Mouse (Mus musculus): ENCODE data around the gene Tmem266. TPM values are rescaled to one million over a fixed set of nuclear protein-coding genes. Genes with fewer than 3 reads are reported as not detected.

Gene Tmem266
- polyA plus RNA-seq, 1 experiment from 2014 or later, result 0.51 TPM

DNA sequence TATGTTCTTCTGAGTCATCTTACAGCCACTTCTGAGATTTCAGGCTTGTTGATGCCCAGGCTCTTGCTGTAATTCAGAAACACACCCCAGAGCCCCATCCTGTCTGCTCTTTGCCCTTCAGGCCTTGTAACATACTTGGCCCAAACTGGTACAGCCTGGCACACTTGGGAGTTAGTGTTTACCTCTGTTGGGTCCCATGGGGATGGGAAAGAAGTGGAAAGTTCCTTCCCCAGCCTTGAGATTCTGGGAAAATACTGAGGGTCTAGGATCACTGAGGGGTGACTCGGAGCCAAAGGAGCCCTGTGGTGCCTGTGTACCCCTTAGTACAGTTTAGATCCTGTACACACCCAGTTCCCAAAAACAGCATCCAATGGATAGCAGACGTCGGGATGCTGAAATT, 95.1 kb downstream of the Tmem266 start:
- no peaks in the 10 kb centered on the region for H3K9me3 ChIP-seq (ENCODE audit: control insufficient read depth, low read length)
- no peak for ATAC-seq (ENCODE audit: low FRiP score, low TSS enrichment)

DNA sequence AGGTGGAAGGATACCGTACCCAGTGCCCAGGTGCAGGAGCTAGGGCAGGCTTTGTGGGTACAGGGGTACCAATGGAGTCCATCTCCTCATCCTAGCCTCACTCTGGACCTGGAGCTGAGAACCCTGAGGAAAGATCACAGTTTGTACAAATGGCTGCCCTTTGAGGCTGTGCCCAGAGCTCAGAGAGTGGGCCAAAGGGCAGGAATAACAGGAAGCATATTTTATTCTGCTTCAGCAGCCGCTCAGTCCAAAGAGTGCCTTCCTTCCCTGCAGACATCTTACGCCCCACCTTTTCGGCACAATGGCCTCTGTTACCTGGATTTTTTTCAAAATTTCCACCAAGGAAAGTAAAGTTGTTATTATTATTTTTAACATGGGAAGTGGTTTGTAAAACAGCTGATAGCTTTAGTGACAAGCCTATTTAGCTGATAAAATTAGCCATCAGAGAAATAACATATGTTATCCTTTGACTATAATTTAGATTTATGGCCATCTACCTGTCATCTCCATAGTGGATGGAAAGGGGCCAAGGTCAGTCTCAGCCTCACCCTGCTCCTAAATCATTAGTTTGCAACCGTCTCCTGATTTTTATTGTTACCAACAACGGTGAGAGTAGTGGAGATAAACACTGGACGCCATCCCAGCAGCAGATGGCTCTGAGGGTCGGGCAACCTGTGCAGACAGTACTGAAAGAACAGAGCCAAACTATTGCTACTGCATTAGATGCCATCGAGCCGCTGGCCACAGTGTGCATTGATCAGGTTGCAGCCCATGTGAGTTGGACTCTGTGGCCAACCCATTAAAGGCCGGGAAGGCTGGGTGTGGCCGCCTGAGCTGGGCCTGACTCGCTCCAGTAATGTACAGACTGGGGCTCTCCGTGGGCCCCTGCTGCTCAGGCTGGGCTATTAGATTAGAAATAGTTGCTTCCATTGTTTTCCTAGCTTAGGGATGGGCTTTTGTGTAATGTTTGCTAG, 97.0 kb downstream of the Tmem266 start:
- no peaks in the 10 kb centered on the region for H3K27me3 ChIP-seq (ENCODE audit: control insufficient read depth, insufficient read depth, low read length)
- no peaks in the 10 kb centered on the region for H3K4me1 ChIP-seq (replicated peaks; ENCODE audit: control insufficient read depth, insufficient read depth)
- no peak overlapping the region for H3K4me2 ChIP-seq (replicated peaks; ENCODE audit: low read depth)
- H3K9me3 ChIP-seq (ENCODE audit: control insufficient read depth, low read length), result no peaks in the 10 kb centered on the region
- DNase-seq (ENCODE audit: low spot score) (peak; percentile 72), ATAC-seq (ENCODE audit: low FRiP score, low TSS enrichment) (peak; percentile 79)
- no peak for TF ChIP-seq CTCF (IDR thresholded peaks at IDR 0.05; ENCODE audit: low read depth)
- TF ChIP-seq EP300 (optimal IDR thresholded peaks at IDR 0.05), result no peak
- H3K4me3 ChIP-seq (ENCODE audit: low read depth, low read length), result no peak overlapping the region
- WGBS, result 49% methylated on average over 14 of the region's 14 CpGs
- no peaks in the 10 kb centered on the region for H3K36me3 ChIP-seq (ENCODE audit: control insufficient read depth, insufficient read depth, low read length)
- no peak overlapping the region for H3K9ac ChIP-seq (ENCODE audit: low read length)
- H3K27ac ChIP-seq (replicated peaks), result no peak overlapping the region

More for the DNA sequence above, 95.1 kb downstream of the Tmem266 start:
- no peak for DNase-seq (ENCODE audit: low spot score)
- no peak overlapping the region for H3K27ac ChIP-seq (replicated peaks)
- H3K4me2 ChIP-seq (replicated peaks; ENCODE audit: low read depth), result no peak overlapping the region
- 91% methylated on average over 3 of the region's 3 CpGs for WGBS
- no peaks in the 10 kb centered on the region for H3K4me1 ChIP-seq (replicated peaks; ENCODE audit: control insufficient read depth, insufficient read depth)
- no peak overlapping the region for H3K9ac ChIP-seq (ENCODE audit: low read length)
- H3K27me3 ChIP-seq (ENCODE audit: control insufficient read depth, insufficient read depth, low read length), result no peaks in the 10 kb centered on the region
- no peak overlapping the region for H3K4me3 ChIP-seq (ENCODE audit: low read depth, low read length)
- no peaks in the 10 kb centered on the region for H3K36me3 ChIP-seq (ENCODE audit: control insufficient read depth, insufficient read depth, low read length)
- TF ChIP-seq CTCF (IDR thresholded peaks at IDR 0.05; ENCODE audit: low read depth) (no peak), EP300 (optimal IDR thresholded peaks at IDR 0.05) (no peak)

DNA sequence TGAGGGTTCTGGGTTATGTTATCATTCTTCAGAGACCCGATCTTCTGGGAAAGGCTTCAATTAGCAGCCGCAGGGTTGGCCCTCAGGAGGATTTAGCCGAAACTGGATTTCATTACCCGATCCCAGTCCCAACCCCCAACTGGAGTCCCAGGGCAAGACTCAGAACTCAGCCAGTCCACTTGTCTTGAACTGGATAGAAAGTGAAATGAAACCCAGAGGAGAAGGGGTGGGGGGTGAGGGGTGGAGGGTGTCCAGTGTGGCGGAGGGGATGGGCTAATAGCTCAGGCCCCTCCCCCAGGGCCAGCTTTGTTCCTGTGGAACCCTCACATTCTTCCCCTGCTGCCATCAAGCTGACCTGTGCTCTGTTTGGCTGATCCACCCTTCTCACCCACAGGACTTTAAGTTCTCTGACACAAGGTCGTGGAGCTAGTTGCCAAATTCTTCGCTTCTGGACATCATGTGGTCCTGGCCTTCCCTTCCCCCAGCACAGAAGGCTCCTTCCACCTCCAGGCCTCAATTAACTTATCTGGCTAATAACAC, 98.6 kb downstream of the Tmem266 start:
- no peak overlapping the region for H3K27ac ChIP-seq (replicated peaks)
- no peak overlapping the region for H3K4me2 ChIP-seq (replicated peaks; ENCODE audit: low read depth)
- no peak for TF ChIP-seq EP300 (optimal IDR thresholded peaks at IDR 0.05)
- TF ChIP-seq CTCF (IDR thresholded peaks at IDR 0.05; ENCODE audit: low read depth), result no peak
- H3K9me3 ChIP-seq (ENCODE audit: control insufficient read depth, low read length), result no peaks in the 10 kb centered on the region
- no peaks in the 10 kb centered on the region for H3K27me3 ChIP-seq (ENCODE audit: control insufficient read depth, insufficient read depth, low read length)
- no peak for DNase-seq (ENCODE audit: low spot score)
- WGBS, result 68% methylated on average over 7 of the region's 7 CpGs
- H3K9ac ChIP-seq (ENCODE audit: low read length), result no peak overlapping the region
- ATAC-seq (ENCODE audit: low FRiP score, low TSS enrichment), result no peak
- H3K4me1 ChIP-seq (replicated peaks; ENCODE audit: control insufficient read depth, insufficient read depth), result no peaks in the 10 kb centered on the region
- H3K4me3 ChIP-seq (ENCODE audit: low read depth, low read length), result no peak overlapping the region
- no peaks in the 10 kb centered on the region for H3K36me3 ChIP-seq (ENCODE audit: control insufficient read depth, insufficient read depth, low read length)

DNA sequence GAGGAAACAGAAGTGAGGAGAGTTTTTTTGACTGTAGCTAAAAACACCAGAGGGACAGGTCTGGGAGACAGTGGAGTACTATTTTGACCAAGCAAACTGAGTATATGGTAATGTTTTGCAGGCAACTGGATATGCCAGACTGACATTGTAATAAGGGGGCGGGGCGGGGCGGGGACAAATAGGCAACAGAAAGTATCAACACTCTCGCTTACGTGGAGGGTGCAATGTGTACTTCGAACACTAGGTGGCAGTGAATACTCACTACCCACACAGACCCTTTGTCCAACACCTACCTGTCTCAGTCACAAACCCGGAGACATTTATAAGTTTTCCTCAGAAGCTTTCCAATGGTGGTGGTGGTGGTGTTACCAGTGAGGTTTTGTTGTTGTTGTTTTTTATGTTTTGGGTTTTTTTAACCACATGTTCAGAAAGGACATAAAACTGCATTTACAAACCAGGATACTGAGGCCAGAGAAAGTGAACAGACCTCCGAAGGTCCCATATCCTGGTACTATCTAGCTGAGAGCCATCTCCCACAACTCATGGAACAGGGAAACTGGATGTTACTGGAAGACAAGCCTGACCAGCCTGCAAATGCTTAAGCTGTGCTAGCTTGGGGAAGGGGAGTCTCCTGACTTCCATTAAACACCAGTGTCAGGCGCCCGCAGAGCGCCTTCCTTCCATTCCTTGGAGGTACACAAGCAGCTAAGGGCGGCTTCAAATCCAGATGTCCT, 102.7 kb downstream of the Tmem266 start:
- TF ChIP-seq CTCF (IDR thresholded peaks at IDR 0.05; ENCODE audit: low read depth) (peak; percentile 89), EP300 (optimal IDR thresholded peaks at IDR 0.05) (no peak)
- H3K27ac ChIP-seq (replicated peaks), result peak overlapping the region; percentile 61
- H3K4me2 ChIP-seq (replicated peaks; ENCODE audit: low read depth), result peak overlapping the region; percentile 47
- no peaks in the 10 kb centered on the region for H3K9me3 ChIP-seq (ENCODE audit: control insufficient read depth, low read length)
- peak overlapping the region; percentile 38; the same call in 1 of the 2 replicates for H3K9ac ChIP-seq (ENCODE audit: low read length)
- WGBS, result 30% methylated on average over 12 of the region's 12 CpGs
- DNase-seq (ENCODE audit: low spot score) (peak; percentile 85), ATAC-seq (ENCODE audit: low FRiP score, low TSS enrichment) (peak; percentile 74)
- no peaks in the 10 kb centered on the region for H3K4me1 ChIP-seq (replicated peaks; ENCODE audit: control insufficient read depth, insufficient read depth)
- 0 out of 2 replicates have a peak overlapping the region, but pooled peaks have one; percentile 10 for H3K4me3 ChIP-seq (ENCODE audit: low read depth, low read length)
- no peaks in the 10 kb centered on the region for H3K36me3 ChIP-seq (ENCODE audit: control insufficient read depth, insufficient read depth, low read length)
- H3K27me3 ChIP-seq (ENCODE audit: control insufficient read depth, insufficient read depth, low read length), result no peaks in the 10 kb centered on the region

DNA sequence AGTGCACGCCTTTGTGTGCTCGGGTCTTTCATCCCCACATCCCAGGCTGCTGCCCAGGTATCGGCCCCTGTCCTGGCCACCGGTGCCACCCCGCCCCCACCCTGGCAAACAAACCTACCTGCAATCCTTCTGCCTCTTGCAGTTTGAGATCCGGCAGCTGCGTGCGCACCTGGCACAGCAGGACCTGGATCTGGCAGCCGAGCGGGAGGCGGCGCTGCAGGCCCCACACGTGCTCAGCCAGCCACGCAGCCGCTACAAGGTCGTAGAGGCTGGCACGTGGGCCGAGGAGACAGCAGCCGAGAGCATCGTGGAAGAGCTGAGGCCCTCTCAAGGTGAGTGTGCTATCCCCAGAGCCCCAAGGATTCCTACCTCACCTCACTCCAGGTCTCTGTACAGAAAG, 103.4 kb downstream of the Tmem266 start:
- no peaks in the 10 kb centered on the region for H3K27me3 ChIP-seq (ENCODE audit: control insufficient read depth, insufficient read depth, low read length)
- 24% methylated on average over 20 of the region's 20 CpGs for WGBS
- peak overlapping the region; percentile 61; the same call in 1 of the 2 replicates for H3K27ac ChIP-seq (replicated peaks)
- DNase-seq (ENCODE audit: low spot score) (peak; percentile 91), ATAC-seq (ENCODE audit: low FRiP score, low TSS enrichment) (peak; percentile 82)
- H3K36me3 ChIP-seq (ENCODE audit: control insufficient read depth, insufficient read depth, low read length), result no peaks in the 10 kb centered on the region
- TF ChIP-seq EP300 (optimal IDR thresholded peaks at IDR 0.05) (no peak), CTCF (IDR thresholded peaks at IDR 0.05; ENCODE audit: low read depth) (peak; percentile 66)
- 0 out of 2 replicates have a peak overlapping the region, but pooled peaks have one; percentile 1 for H3K4me3 ChIP-seq (ENCODE audit: low read depth, low read length)
- no peaks in the 10 kb centered on the region for H3K9me3 ChIP-seq (ENCODE audit: control insufficient read depth, low read length)
- peak overlapping the region; percentile 47 for H3K4me2 ChIP-seq (replicated peaks; ENCODE audit: low read depth)
- no peaks in the 10 kb centered on the region for H3K4me1 ChIP-seq (replicated peaks; ENCODE audit: control insufficient read depth, insufficient read depth)
- H3K9ac ChIP-seq (ENCODE audit: low read length), result peak overlapping the region; percentile 38; the same call in 1 of the 2 replicates
